Mouse (Mus musculus): ENCODE results near the gene Klhl13.

The Klhl13 gene

GRCm38 (mm10) chrX:23364514-23365381 lies at the start of gene Klhl13:
Gene Klhl13 (minus strand): TSS chrX:23365082.
- peak; percentile 6 to 20 for DNase-seq (ENCODE audit: low spot score in 2 of 2)

GRCm38 (mm10) chrX:23409296-23410149 lies 44.6 kb upstream of the Klhl13 start:
- no peak for DNase-seq (ENCODE audit: low spot score in 2 of 2)

GRCm38 (mm10) chrX:23388716-23389115 lies 23.8 kb upstream of the Klhl13 start:
- DNase-seq (ENCODE audit: low spot score in 2 of 2): no peak

- no peak for DNase-seq (ENCODE audit: low spot score in 2 of 2)
These were observed 1.4 kb downstream of the Klhl13 start for GRCm38 (mm10) chrX:23363441-23363840.

- DNase-seq (ENCODE audit: low spot score in 2 of 2): no peak
These were observed 4.4 kb downstream of the Klhl13 start for GRCm38 (mm10) chrX:23360446-23360845.

- no peak for DNase-seq (ENCODE audit: low spot score in 2 of 2)
These were observed 14.8 kb downstream of the Klhl13 start for GRCm38 (mm10) chrX:23350083-23350482.

- DNase-seq (ENCODE audit: low spot score in 2 of 2): peak in 1 of 2 experiments; percentile 10
These were observed 36.8 kb downstream of the Klhl13 start for GRCm38 (mm10) chrX:23328116-23328515.

GRCm38 (mm10) chrX:23318857-23319256 lies 46.0 kb downstream of the Klhl13 start:
- DNase-seq (ENCODE audit: low spot score in 2 of 2): no peak

GRCm38 (mm10) chrX:23295952-23296598 lies 68.8 kb downstream of the Klhl13 start:
- peak; percentile 23 to 64 for DNase-seq (ENCODE audit: low spot score in 2 of 2)

GRCm38 (mm10) chrX:23285442-23285817 lies 79.5 kb downstream of the Klhl13 start:
- no peak for DNase-seq (ENCODE audit: low spot score in 2 of 2)

GRCm38 (mm10) chrX:23284530-23285441 lies 80.1 kb downstream of the Klhl13 start:
- DNase-seq (ENCODE audit: low spot score in 2 of 2): no peak

GRCm38 (mm10) chrX:23267601-23268000 lies 97.3 kb downstream of the Klhl13 start:
- DNase-seq (ENCODE audit: low spot score in 2 of 2): no peak

- DNase-seq (ENCODE audit: low spot score in 2 of 2): no peak
These were observed 116.1 kb downstream of the Klhl13 start for GRCm38 (mm10) chrX:23248752-23249151.
